ENCODE assay signal across 8 mouse cellular contexts in genomic region chr4:45820074-45820830, GRCm38 (mm10). TPM values are rescaled to one million over a fixed set of nuclear protein-coding genes. Genes with fewer than 3 reads are reported as not detected.
DNase-seq lines count a peak whose midpoint lies in the region; ATAC-seq and TF ChIP-seq lines count a peak whose summit lies in the region.

No protein-coding gene starts in this region.

- no peak for ATAC-seq in forebrain, embryonic 12.5 days (ENCODE audit: low FRiP score)
- peak; percentile 57 for ATAC-seq in megakaryocyte, adult 5-6 weeks (ENCODE audit: poor library complexity, severe bottlenecking)
- no peak for ATAC-seq in erythroid progenitor cell, adult 5-6 weeks (replicated peaks; ENCODE audit: low FRiP score, poor library complexity, severe bottlenecking)

- DNase-seq in ES-E14 (ENCODE audit: low read depth, low spot score): peak; percentile 73
- peak; percentile 76 to 78 for DNase-seq in adrenal gland, postnatal 36 days
- DNase-seq in heart, postnatal 36 days: peak; percentile 46 to 67
- DNase-seq in layer of hippocampus, postnatal 14 days (ENCODE audit: low spot score in 2 of 2): peak; percentile 78 to 80
- DNase-seq in right cerebral cortex, postnatal 4 days: peak; percentile 92

- in situ Hi-C loops in ES-E14 (cut with MboI; ENCODE audit: low sequenced_read_pairs in 2 of 2, unreplicated experiment in 2 of 2): no loop called here

- WGBS in forebrain, embryonic 12.5 days: 40% methylated on average over 8 of the region's 8 CpGs

- H3K4me2 ChIP-seq in forebrain, embryonic 12.5 days: peak overlapping the region; percentile 44

- H3K27me3 ChIP-seq in forebrain, embryonic 12.5 days: peaks cover 10% of the 10 kb centered on the region; the same call in 1 of the 2 replicates

- no peak overlapping the region for H3K27ac ChIP-seq in ES-E14 (ENCODE audit: insufficient read depth, low read depth, low read length, poor library complexity, severe bottlenecking)
- peak overlapping the region; percentile 98 for H3K27ac ChIP-seq in forebrain, embryonic 12.5 days

- no peak overlapping the region for H3K9ac ChIP-seq in ES-E14 (ENCODE audit: insufficient read depth, low read depth, low read length, poor library complexity, severe bottlenecking)
- H3K9ac ChIP-seq in forebrain, embryonic 12.5 days: peak overlapping the region; percentile 36; the same call in 1 of the 2 replicates

- no peaks in the 10 kb centered on the region for H3K36me3 ChIP-seq in ES-E14 (ENCODE audit: control insufficient read depth, insufficient read depth, low read length, poor library complexity, severe bottlenecking)
- peaks cover 24% of the 10 kb centered on the region for H3K36me3 ChIP-seq in forebrain, embryonic 12.5 days (replicated peaks)

- no peak overlapping the region for H3K4me3 ChIP-seq in ES-E14 (ENCODE audit: insufficient read depth in 1 of 2, low read depth in 1 of 2, low read length in 2 of 2, poor library complexity in 1 of 2, severe bottlenecking in 1 of 2)
- H3K4me3 ChIP-seq in forebrain, embryonic 12.5 days (replicated peaks): peak overlapping the region; percentile 20

- peaks cover 0 to 25% of the 10 kb centered on the region in 2 experiments; a peak in 3 of 4 replicates for H3K4me1 ChIP-seq in ES-E14 (ENCODE audit: control insufficient read depth in 2 of 2, insufficient read depth in 2 of 2, low read length in 2 of 2, poor library complexity in 1 of 2)
- H3K4me1 ChIP-seq in forebrain, embryonic 12.5 days: peaks cover 93% of the 10 kb centered on the region

- intact Hi-C loops in heart, postnatal 36 days (cut with DNase I): no loop called here

- no peaks in the 10 kb centered on the region for H3K9me3 ChIP-seq in ES-E14 (ENCODE audit: control insufficient read depth, insufficient read depth, low read depth, low read length)
- H3K9me3 ChIP-seq in forebrain, embryonic 12.5 days: no peaks in the 10 kb centered on the region

TF ChIP-seq in ES-E14, 5 proteins besides CTCF, POLR2A, EP300 and RAD21:
- TF ChIP-seq HCFC1 (IDR thresholded peaks at IDR 0.05; ENCODE audit: borderline replicate concordance, insufficient read depth, low read length) (no peak), CHD2 (IDR thresholded peaks at IDR 0.05; ENCODE audit: low read depth, low read length) (no peak), ZC3H11A (IDR thresholded peaks at IDR 0.05; ENCODE audit: borderline replicate concordance, low read depth, low read length) (no peak), ZNF384 (IDR thresholded peaks at IDR 0.05; ENCODE audit: low read depth, low read length) (no peak), MAFK (IDR thresholded peaks at IDR 0.05; ENCODE audit: insufficient read depth, low read depth, low read length) (no peak)
TF ChIP-seq in ES-E14: peak in this region for 0.

RNA-seq across cellular contexts. Expression of gene Igfbpl1, which starts 6.5 kb away (rescaled TPM):
- 4.1 and 6.8 TPM in 2 replicates for total RNA-seq in ES-E14 (2012; rRNA removed)
- total RNA-seq in adrenal gland, postnatal 36 days (2021): not detected
- 55.9 and 74.5 TPM in 2 replicates for polyA plus RNA-seq in forebrain, embryonic 12.5 days (2016; fragmentation: Nextera tagmentation; extraction: Ambion mirVana)
- under 1 TPM; 0.35 to 0.53 TPM for total RNA-seq in heart, postnatal 36 days (2021)
- total RNA-seq in layer of hippocampus, postnatal 14 days (2021): 10 to 100 TPM; 37.1 to 43.7 TPM
- not detected in 2 replicates for total RNA-seq in megakaryocyte, adult 5-6 weeks (2015)
- total RNA-seq in megakaryocyte, adult 5-6 weeks (2017): not detected in 2 replicates
- not detected in 2 replicates for total RNA-seq in erythroid progenitor cell, adult 5-6 weeks (2015; ENCODE audit: low replicate concordance)
- total RNA-seq in erythroid progenitor cell, adult 5-6 weeks (2017; ENCODE audit: low replicate concordance): not detected in 2 replicates

RNA-seq across cellular contexts. Expression of gene Aldh1b1, which starts 21.4 kb away (rescaled TPM):
- total RNA-seq in ES-E14 (2012; rRNA removed): 3.6 and 4.0 TPM in 2 replicates
- 10 to 100 TPM; 20.2 to 34.4 TPM for total RNA-seq in adrenal gland, postnatal 36 days (2021)
- 9.7 and 11.3 TPM in 2 replicates for polyA plus RNA-seq in forebrain, embryonic 12.5 days (2016; fragmentation: Nextera tagmentation; extraction: Ambion mirVana)
- 10 to 100 TPM; 12.4 to 13.0 TPM for total RNA-seq in heart, postnatal 36 days (2021)
- 10 to 100 TPM; 11.0 to 16.0 TPM for total RNA-seq in layer of hippocampus, postnatal 14 days (2021)
- total RNA-seq in megakaryocyte, adult 5-6 weeks (2015): 10.4 and 11.6 TPM in 2 replicates
- total RNA-seq in megakaryocyte, adult 5-6 weeks (2017): 36.2 and 41.9 TPM in 2 replicates
- not detected in 2 replicates for total RNA-seq in erythroid progenitor cell, adult 5-6 weeks (2015; ENCODE audit: low replicate concordance)
- 1.7 and 3.5 TPM in 2 replicates for total RNA-seq in erythroid progenitor cell, adult 5-6 weeks (2017; ENCODE audit: low replicate concordance)

RNA-seq across cellular contexts. Expression of gene Stra6l, which starts 28.2 kb away (rescaled TPM):
- 0.37 and 0.40 TPM in 2 replicates for total RNA-seq in ES-E14 (2012; rRNA removed)
- total RNA-seq in adrenal gland, postnatal 36 days (2021): under 1 TPM; 0.13 to 0.43 TPM
- 0.65 and 1.2 TPM in 2 replicates for polyA plus RNA-seq in forebrain, embryonic 12.5 days (2016; fragmentation: Nextera tagmentation; extraction: Ambion mirVana)
- total RNA-seq in heart, postnatal 36 days (2021): not detected
- total RNA-seq in layer of hippocampus, postnatal 14 days (2021): not detected
- total RNA-seq in megakaryocyte, adult 5-6 weeks (2015): 0.11 and 0.22 TPM in 2 replicates
- total RNA-seq in megakaryocyte, adult 5-6 weeks (2017): 0.07 and 0.33 TPM in 2 replicates
- total RNA-seq in erythroid progenitor cell, adult 5-6 weeks (2015; ENCODE audit: low replicate concordance): not detected in 2 replicates
- total RNA-seq in erythroid progenitor cell, adult 5-6 weeks (2017; ENCODE audit: low replicate concordance): not detected in 2 replicates
